10 mouse cellular contexts compared by ENCODE assay signal in genomic region chr3:84460499-84460898, GRCm38 (mm10). TPM values are rescaled to one million over a fixed set of nuclear protein-coding genes. Genes with fewer than 3 reads are reported as not detected.
A peak's percentile ranks its signal among the peaks of the same experiment; 100 is the strongest.
DNase-seq lines count a peak whose midpoint lies in the region; ATAC-seq and TF ChIP-seq lines count a peak whose summit lies in the region.
"Had no signal": no experiment of that assay in that cellular context is flagged by ENCODE, and none has a peak within 500 bp of the region (broad histone marks: within the 10 kb centered on the region; RNA-seq: fewer than 3 reads in every experiment).

No protein-coding gene starts in this region.

- H3K9ac ChIP-seq in hindbrain, embryonic 12.5 days = no peak overlapping the region
- H3K9ac ChIP-seq in intestine, postnatal 0 days (ENCODE audit: low read depth, low read length) = no peak overlapping the region
- no peak overlapping the region for H3K9ac ChIP-seq in stomach, embryonic 15.5 days

- peak overlapping the region; percentile 29 for H3K27ac ChIP-seq in hindbrain, embryonic 10.5 days
- no peak overlapping the region for H3K27ac ChIP-seq in hindbrain, embryonic 12.5 days
- H3K27ac ChIP-seq in spleen, adult 2 months (ENCODE audit: insufficient read depth, low read length) = peak overlapping the region; percentile 6; the same call in 1 of the 2 replicates
- peak overlapping the region; percentile 79 for H3K27ac ChIP-seq in intestine, postnatal 0 days (ENCODE audit: low read depth, low read length)
- H3K27ac ChIP-seq in stomach, embryonic 15.5 days = peak overlapping the region; percentile 37

- DNase-seq in hindbrain, embryonic 10.5 days (ENCODE audit: low spot score) = no peak
- no peak for DNase-seq in spleen, adult 2 months (ENCODE audit: low read depth in 1 of 2, low spot score in 2 of 2)
- DNase-seq in spleen, postnatal 4 days (ENCODE audit: low spot score in 2 of 2) = no peak
- no peak for DNase-seq in left cerebral cortex, postnatal 25 days (ENCODE audit: low spot score in 2 of 2)
- no peak for DNase-seq in right cerebral cortex, adult 18-20 months
- DNase-seq: lung, postnatal 36 days; spleen, adult 18-20 months had no signal

- 34% methylated on average over 3 of the region's 3 CpGs for WGBS in hindbrain, embryonic 10.5 days
- 32% methylated on average over 3 of the region's 3 CpGs for WGBS in hindbrain, embryonic 12.5 days
- 21% methylated on average over 3 of the region's 3 CpGs for WGBS in spleen, adult 2 months
- WGBS in intestine, postnatal 0 days = 25% methylated on average over 3 of the region's 3 CpGs
- WGBS in stomach, embryonic 15.5 days = 21% methylated on average over 3 of the region's 3 CpGs

- no peaks in the 10 kb centered on the region for H3K36me3 ChIP-seq in hindbrain, embryonic 10.5 days
- no peaks in the 10 kb centered on the region for H3K36me3 ChIP-seq in hindbrain, embryonic 12.5 days
- H3K36me3 ChIP-seq in spleen, adult 2 months (ENCODE audit: control insufficient read depth, insufficient read depth, low read length) = no peaks in the 10 kb centered on the region
- H3K36me3 ChIP-seq in intestine, postnatal 0 days (ENCODE audit: control insufficient read depth, insufficient read depth) = peaks cover 14% of the 10 kb centered on the region; the same call in 1 of the 2 replicates
- H3K36me3 ChIP-seq in stomach, embryonic 15.5 days = no peaks in the 10 kb centered on the region

- TF ChIP-seq POLR2A in spleen, adult 2 months (IDR thresholded peaks at IDR 0.05; ENCODE audit: low read depth, low read length) = no peak

- TF ChIP-seq CTCF in spleen, adult 2 months (IDR thresholded peaks at IDR 0.05; ENCODE audit: extremely low read depth, insufficient read depth, insufficient read length, insufficient replicate concordance) = no peak
- TF ChIP-seq CTCF in intestine, postnatal 0 days (IDR thresholded peaks at IDR 0.05; ENCODE audit: low read depth) = no peak

- intact Hi-C loops in left cerebral cortex, postnatal 25 days (cut with DNase I) = no loop called here

- no peak overlapping the region for H3K4me3 ChIP-seq in hindbrain, embryonic 10.5 days
- H3K4me3 ChIP-seq in hindbrain, embryonic 12.5 days = no peak overlapping the region
- H3K4me3 ChIP-seq in spleen, adult 2 months (ENCODE audit: extremely low read depth, insufficient read depth, insufficient read length) = no peak overlapping the region
- H3K4me3 ChIP-seq in intestine, postnatal 0 days (ENCODE audit: low read depth, low read length) = no peak overlapping the region
- no peak overlapping the region for H3K4me3 ChIP-seq in stomach, embryonic 15.5 days (replicated peaks)

- ATAC-seq in hindbrain, embryonic 12.5 days (ENCODE audit: low FRiP score) = no peak
- ATAC-seq in intestine, postnatal 0 days = peak; percentile 29
- no peak for ATAC-seq in stomach, embryonic 15.5 days (ENCODE audit: insufficient read depth, low FRiP score, low read depth)

- H3K9me3 ChIP-seq in hindbrain, embryonic 10.5 days = no peaks in the 10 kb centered on the region
- H3K9me3 ChIP-seq in hindbrain, embryonic 12.5 days (replicated peaks) = no peaks in the 10 kb centered on the region
- no peaks in the 10 kb centered on the region for H3K9me3 ChIP-seq in intestine, postnatal 0 days (ENCODE audit: control insufficient read depth)
- no peaks in the 10 kb centered on the region for H3K9me3 ChIP-seq in stomach, embryonic 15.5 days

- no peaks in the 10 kb centered on the region; the same call in none of the 2 replicates for H3K27me3 ChIP-seq in hindbrain, embryonic 10.5 days (ENCODE audit: insufficient read depth, poor library complexity, severe bottlenecking)
- H3K27me3 ChIP-seq in hindbrain, embryonic 12.5 days = peaks cover 4% of the 10 kb centered on the region; the same call in 1 of the 2 replicates
- H3K27me3 ChIP-seq in spleen, adult 2 months (ENCODE audit: control insufficient read depth, insufficient read depth, low read length) = no peaks in the 10 kb centered on the region
- no peaks in the 10 kb centered on the region for H3K27me3 ChIP-seq in intestine, postnatal 0 days (replicated peaks; ENCODE audit: control insufficient read depth, insufficient read depth, low read length)
- no peaks in the 10 kb centered on the region for H3K27me3 ChIP-seq in stomach, embryonic 15.5 days (replicated peaks)

- peaks cover 34% of the 10 kb centered on the region for H3K4me1 ChIP-seq in hindbrain, embryonic 10.5 days (replicated peaks)
- H3K4me1 ChIP-seq in hindbrain, embryonic 12.5 days = peaks cover 18% of the 10 kb centered on the region
- no peaks in the 10 kb centered on the region for H3K4me1 ChIP-seq in spleen, adult 2 months (ENCODE audit: control insufficient read depth, insufficient read depth, insufficient read length)
- H3K4me1 ChIP-seq in intestine, postnatal 0 days (replicated peaks; ENCODE audit: control insufficient read depth, insufficient read depth, low read length) = peaks cover 5% of the 10 kb centered on the region
- H3K4me1 ChIP-seq in stomach, embryonic 15.5 days = peaks cover 21% of the 10 kb centered on the region

- no peak overlapping the region for H3K4me2 ChIP-seq in hindbrain, embryonic 12.5 days (replicated peaks)
- H3K4me2 ChIP-seq in intestine, postnatal 0 days (replicated peaks; ENCODE audit: low read depth) = peak overlapping the region; percentile 21
- H3K4me2 ChIP-seq in stomach, embryonic 15.5 days = 0 out of 2 replicates have a peak overlapping the region, but pooled peaks have one; percentile 22

RNA-seq across cellular contexts. Expression of gene Fhdc1, which starts 19.7 kb away (rescaled TPM):
- 3.8 and 5.8 TPM in 2 replicates for polyA plus RNA-seq in hindbrain, embryonic 10.5 days (2016; fragmentation: Nextera tagmentation; extraction: Ambion mirVana)
- 5.8 and 6.0 TPM in 2 replicates for polyA plus RNA-seq in hindbrain, embryonic 12.5 days (2016; fragmentation: Nextera tagmentation; extraction: Ambion mirVana)
- 5.2 and 8.3 TPM in 2 replicates for polyA plus RNA-seq in spleen, adult 2 months (2012; rRNA removed)
- 9.8 and 10.8 TPM in 2 replicates for polyA plus RNA-seq in intestine, postnatal 0 days (2015; fragmentation: Nextera tagmentation; extraction: Ambion mirVana)
- polyA plus RNA-seq in stomach, embryonic 15.5 days (2015; fragmentation: Nextera tagmentation; extraction: Ambion mirVana) = 11.1 and 13.6 TPM in 2 replicates
- 1 to 10 TPM; 3.7 to 4.0 TPM for total RNA-seq in left cerebral cortex, postnatal 25 days (2021)
